Mouse (Mus musculus): Measurements from ENCODE around the gene Prdm16.

- TF ChIP-seq FLI1 (IDR thresholded peaks at IDR 0.05; ENCODE audit: low read length): no peak
- TF ChIP-seq GATA1 (IDR thresholded peaks at IDR 0.05; ENCODE audit: borderline replicate concordance, low read length): no peak
Measured at GRCm38 (mm10) chr4:154539703-154540102, 97.0 kb downstream of the Prdm16 start.

All from megakaryocyte, embryonic 14.5 days (primary cell).